Mouse (Mus musculus): ENCODE measurements around the gene Slc7a6. TPM values are rescaled to one million over a fixed set of nuclear protein-coding genes. Genes with fewer than 3 reads are reported as not detected.
"Not testable (repeated sequence)": the region's sequence is repeated elsewhere in the genome, so short reads cannot be mapped to it uniquely, and the experiment has no call there.

Gene Slc7a6
- polyA plus RNA-seq, 1 experiment from 2014 or later = 4.1 TPM

DNA sequence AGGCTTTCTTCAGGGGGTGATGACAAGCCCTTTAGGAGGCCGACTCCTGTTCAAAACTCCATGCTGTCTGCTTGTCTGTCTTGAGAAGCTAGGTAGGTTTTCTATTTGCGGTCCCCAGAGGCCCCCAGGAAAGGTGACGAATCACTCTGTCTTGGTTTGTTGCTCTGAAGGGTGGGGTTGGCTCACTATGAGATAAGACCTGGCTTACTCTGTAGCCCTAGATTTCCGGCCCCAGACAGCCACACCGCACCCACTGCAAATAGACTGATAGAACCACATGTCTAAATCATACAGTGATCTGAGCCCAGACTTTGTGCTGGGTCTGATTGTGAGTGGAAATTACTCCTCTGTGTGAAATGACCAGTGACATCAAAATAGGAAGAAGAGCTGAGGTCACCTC lies 23.0 kb downstream of the Slc7a6 start:
- no peaks in the 10 kb centered on the region for H3K9me3 ChIP-seq (replicated peaks; ENCODE audit: control insufficient read depth, low read length)
- no peak overlapping the region for H3K27ac ChIP-seq (ENCODE audit: low read length)
- no peaks in the 10 kb centered on the region for H3K4me1 ChIP-seq (ENCODE audit: control insufficient read depth, low read depth, low read length)
- peak; percentile 32; the same call in 1 of the 2 replicates for ATAC-seq (ENCODE audit: low read depth)
- no peaks in the 10 kb centered on the region for H3K27me3 ChIP-seq (ENCODE audit: control insufficient read depth, insufficient read depth, low read depth, low read length)
- no peak overlapping the region for H3K4me3 ChIP-seq (ENCODE audit: low read depth, low read length)
- no peak overlapping the region for H3K4me2 ChIP-seq (ENCODE audit: low read depth, low read length)
- H3K36me3 ChIP-seq (ENCODE audit: control insufficient read depth, insufficient read depth) = no peaks in the 10 kb centered on the region
- 22% methylated on average over 5 of the region's 5 CpGs for WGBS (ENCODE audit: insufficient replicate concordance)
- H3K9ac ChIP-seq (ENCODE audit: low read depth, low read length) = no peak overlapping the region

DNA sequence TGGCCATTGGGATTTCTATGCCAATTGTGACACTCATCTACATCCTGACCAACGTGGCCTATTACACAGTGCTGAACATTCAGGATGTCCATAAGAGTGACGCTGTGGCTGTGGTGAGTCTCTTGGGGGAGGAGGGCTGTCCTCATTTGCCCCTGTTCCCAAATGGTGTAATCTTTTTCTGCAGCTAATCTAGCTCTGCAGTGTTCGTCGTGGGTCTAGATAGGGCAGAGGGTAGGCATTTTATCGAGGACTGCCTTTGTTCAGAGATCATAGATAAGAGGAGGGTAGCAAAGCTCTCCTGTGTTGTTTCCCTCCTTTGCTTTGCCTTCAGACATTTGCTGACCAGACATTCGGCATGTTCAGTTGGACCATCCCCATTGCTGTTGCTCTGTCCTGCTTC lies 24.5 kb downstream of the Slc7a6 start:
- no peak overlapping the region for H3K4me2 ChIP-seq (ENCODE audit: low read depth, low read length)
- ATAC-seq (ENCODE audit: low read depth) = no peak
- H3K9me3 ChIP-seq (replicated peaks; ENCODE audit: control insufficient read depth, low read length) = no peaks in the 10 kb centered on the region
- no peaks in the 10 kb centered on the region for H3K36me3 ChIP-seq (ENCODE audit: control insufficient read depth, insufficient read depth)
- no peaks in the 10 kb centered on the region for H3K4me1 ChIP-seq (ENCODE audit: control insufficient read depth, low read depth, low read length)
- no peak overlapping the region for H3K9ac ChIP-seq (ENCODE audit: low read depth, low read length)
- H3K4me3 ChIP-seq (ENCODE audit: low read depth, low read length) = no peak overlapping the region
- 40% methylated on average over 6 of the region's 6 CpGs for WGBS (ENCODE audit: insufficient replicate concordance)
- no peaks in the 10 kb centered on the region for H3K27me3 ChIP-seq (ENCODE audit: control insufficient read depth, insufficient read depth, low read depth, low read length)
- no peak overlapping the region for H3K27ac ChIP-seq (ENCODE audit: low read length)

DNA sequence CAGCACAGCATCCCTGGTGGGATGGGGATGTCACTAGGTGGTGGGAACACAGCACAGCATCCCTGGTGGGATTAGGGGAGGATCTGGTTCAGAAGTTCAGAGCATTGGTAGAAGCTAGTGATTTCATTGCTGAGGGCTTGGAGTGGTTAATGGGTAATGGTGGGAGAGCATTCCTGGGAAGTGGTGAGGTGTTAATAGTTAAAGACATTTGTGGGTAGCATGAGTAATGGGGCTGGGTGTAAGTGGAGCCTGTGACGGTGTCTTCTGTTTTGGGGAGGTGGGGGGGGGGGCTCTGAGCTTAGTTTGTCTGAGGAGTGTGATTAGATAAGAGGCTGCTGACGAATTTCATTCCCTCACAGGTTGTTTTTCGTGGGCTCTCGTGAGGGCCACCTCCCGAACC lies 25.4 kb downstream of the Slc7a6 start:
- H3K27ac ChIP-seq (ENCODE audit: low read length) = no peak overlapping the region
- H3K4me3 ChIP-seq (ENCODE audit: low read depth, low read length) = no peak overlapping the region

DNA sequence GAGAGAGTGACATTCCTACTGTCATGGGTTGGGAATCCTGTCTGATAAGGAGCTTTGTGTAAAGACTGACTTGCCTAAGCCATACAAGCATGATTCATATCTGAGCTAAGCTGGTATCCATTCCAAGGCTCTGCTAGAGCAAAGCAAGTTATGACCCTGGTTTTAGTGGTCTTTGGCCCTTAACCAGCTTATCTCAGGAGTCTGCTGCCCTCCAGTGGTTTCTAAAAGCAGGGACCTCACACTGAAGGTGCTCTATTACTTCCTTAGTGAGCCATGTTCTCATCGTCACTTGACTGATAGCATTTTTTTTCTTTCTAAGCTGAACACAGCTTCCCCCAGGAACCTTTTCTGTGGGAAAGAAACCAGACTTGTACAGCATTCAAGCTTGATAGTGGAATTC lies 30.1 kb downstream of the Slc7a6 start:
- no peak overlapping the region for H3K27ac ChIP-seq (ENCODE audit: low read length)
- no peak overlapping the region for H3K4me3 ChIP-seq (ENCODE audit: low read depth, low read length)
- no peak overlapping the region for H3K9ac ChIP-seq (ENCODE audit: low read depth, low read length)
- H3K27me3 ChIP-seq (ENCODE audit: control insufficient read depth, insufficient read depth, low read depth, low read length) = no peaks in the 10 kb centered on the region
- H3K9me3 ChIP-seq (replicated peaks; ENCODE audit: control insufficient read depth, low read length) = no peaks in the 10 kb centered on the region
- no peak overlapping the region for H3K4me2 ChIP-seq (ENCODE audit: low read depth, low read length)
- no peaks in the 10 kb centered on the region for H3K4me1 ChIP-seq (ENCODE audit: control insufficient read depth, low read depth, low read length)
- peaks cover 15% of the 10 kb centered on the region for H3K36me3 ChIP-seq (ENCODE audit: control insufficient read depth, insufficient read depth)
- no peak for ATAC-seq (ENCODE audit: low read depth)
- WGBS (ENCODE audit: insufficient replicate concordance) = 16% methylated on average over 1 of the region's 1 CpGs

More for the DNA sequence above, 25.4 kb downstream of the Slc7a6 start:
- no peak overlapping the region for H3K4me2 ChIP-seq (ENCODE audit: low read depth, low read length)
- H3K36me3 ChIP-seq (ENCODE audit: control insufficient read depth, insufficient read depth) = no peaks in the 10 kb centered on the region
- no peaks in the 10 kb centered on the region for H3K9me3 ChIP-seq (replicated peaks; ENCODE audit: control insufficient read depth, low read length)
- no peak overlapping the region for H3K9ac ChIP-seq (ENCODE audit: low read depth, low read length)
- no peaks in the 10 kb centered on the region for H3K4me1 ChIP-seq (ENCODE audit: control insufficient read depth, low read depth, low read length)
- H3K27me3 ChIP-seq (ENCODE audit: control insufficient read depth, insufficient read depth, low read depth, low read length) = no peaks in the 10 kb centered on the region
- 51% methylated on average over 5 of the region's 5 CpGs for WGBS (ENCODE audit: insufficient replicate concordance)
- ATAC-seq (ENCODE audit: low read depth) = no peak

DNA sequence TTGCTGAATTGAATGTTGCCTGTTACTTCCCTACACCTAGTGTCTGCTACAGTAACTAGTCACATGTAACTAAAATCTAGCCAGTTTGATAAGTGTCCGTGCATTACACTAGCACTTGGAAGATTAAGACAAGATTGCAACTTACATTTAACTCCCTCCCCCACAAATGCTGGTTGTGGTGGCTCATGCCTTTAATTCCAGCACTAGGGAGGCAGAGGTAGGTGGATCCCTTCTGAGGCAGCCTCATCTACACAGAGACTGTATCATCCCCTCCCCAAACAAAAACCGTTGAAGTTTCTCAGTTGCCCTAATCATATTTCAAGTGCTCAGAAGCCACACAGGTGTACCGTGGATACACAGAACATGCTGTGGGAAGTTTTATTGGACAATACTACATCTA lies 30.9 kb downstream of the Slc7a6 start:
- 71% methylated on average over 3 of the region's 3 CpGs for WGBS (ENCODE audit: insufficient replicate concordance)
- H3K27ac ChIP-seq (ENCODE audit: low read length) = not testable (repeated sequence)

DNA sequence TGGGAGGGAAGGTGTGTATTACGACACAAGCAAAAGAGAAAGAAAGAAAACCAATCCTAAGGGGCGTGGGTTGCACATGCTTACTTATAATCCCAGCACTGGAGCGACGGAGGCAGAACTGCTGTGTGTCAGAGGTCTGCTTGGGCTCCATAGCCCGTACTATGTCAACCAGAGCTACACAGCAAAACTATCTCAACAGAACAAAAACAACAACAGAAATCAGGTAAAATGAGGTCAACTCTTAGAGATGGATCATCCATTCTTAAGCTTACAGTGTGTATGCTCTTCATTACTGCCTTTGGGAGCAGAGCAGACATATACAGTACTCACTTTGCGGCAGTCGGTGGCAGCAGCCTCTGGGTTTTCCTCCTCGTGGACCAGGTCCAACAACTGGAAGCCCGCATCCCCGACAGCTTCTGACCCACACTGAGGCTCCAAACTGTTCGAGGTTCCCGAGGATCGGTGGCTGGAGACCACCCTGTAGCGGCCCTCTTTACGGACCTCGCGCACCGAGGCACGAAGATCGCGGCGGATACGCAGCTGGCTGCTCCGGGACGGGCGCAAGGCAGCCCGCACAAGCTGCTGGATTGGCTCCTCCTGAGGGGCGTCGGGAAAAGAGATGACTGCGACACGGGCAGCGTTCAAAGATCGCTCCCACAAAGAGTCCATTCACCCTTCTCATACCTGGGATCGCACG lies 41.5 kb downstream of the Slc7a6 start:
- peaks cover 8% of the 10 kb centered on the region; the same call in 1 of the 2 replicates for H3K36me3 ChIP-seq (ENCODE audit: control insufficient read depth, insufficient read depth)
- under 1% methylated on average over 35 of the region's 35 CpGs for WGBS (ENCODE audit: insufficient replicate concordance)

More for the DNA sequence above, 30.9 kb downstream of the Slc7a6 start:
- not testable (repeated sequence) for ATAC-seq (ENCODE audit: low read depth); H3K27me3 ChIP-seq (ENCODE audit: control insufficient read depth, insufficient read depth, low read depth, low read length); H3K9me3 ChIP-seq (replicated peaks; ENCODE audit: control insufficient read depth, low read length); H3K9ac ChIP-seq (ENCODE audit: low read depth, low read length); H3K4me1 ChIP-seq (ENCODE audit: control insufficient read depth, low read depth, low read length); H3K4me3 ChIP-seq (ENCODE audit: low read depth, low read length); H3K4me2 ChIP-seq (ENCODE audit: low read depth, low read length)
- H3K36me3 ChIP-seq (ENCODE audit: control insufficient read depth, insufficient read depth) = peaks cover 15% of the 10 kb centered on the region

DNA sequence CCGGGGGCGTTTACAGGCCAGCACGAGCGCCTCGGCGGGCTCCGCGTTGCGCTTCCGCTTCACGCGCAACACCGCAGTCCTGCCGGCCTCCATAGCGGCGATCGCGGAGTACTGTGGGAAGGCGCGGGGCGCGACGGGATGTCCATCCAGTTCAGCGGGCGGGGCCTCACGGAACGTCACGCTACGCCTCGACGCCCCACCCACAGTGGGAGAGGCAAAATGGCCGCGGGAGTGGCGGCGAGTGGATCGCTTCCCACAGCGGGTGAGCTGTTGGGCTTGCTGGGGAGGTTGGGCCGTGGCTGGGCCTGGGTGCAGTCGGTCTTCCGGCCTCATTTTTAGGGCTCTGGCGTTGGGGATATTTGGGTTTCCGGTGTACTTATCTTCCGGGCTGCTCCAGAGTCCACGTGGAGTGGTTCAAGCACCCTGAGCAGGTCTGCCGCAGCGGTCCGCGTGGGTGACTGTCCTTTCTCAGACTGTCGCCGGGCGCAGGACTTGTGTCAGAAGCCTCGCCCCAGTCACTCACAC lies 42.2 kb downstream of the Slc7a6 start, which contains the start of the genes Slc7a6os and Prmt7:
TSS of gene Slc7a6os (minus strand) at position 115 of the 525 bp plus-strand sequence.
TSS of gene Prmt7 (plus strand) at position 116 of the 525 bp plus-strand sequence.
- WGBS (ENCODE audit: insufficient replicate concordance) = under 1% methylated on average over 52 of the region's 52 CpGs
- peak; percentile 99 for ATAC-seq (ENCODE audit: low read depth)
- H3K4me2 ChIP-seq (ENCODE audit: low read depth, low read length) = peak within 1 kb of the TSS; percentile 84
- peak within 1 kb of the TSS; percentile 94 for H3K9ac ChIP-seq (ENCODE audit: low read depth, low read length)
- H3K9me3 ChIP-seq (replicated peaks; ENCODE audit: control insufficient read depth, low read length) = no peaks in the 10 kb centered on the region
- peaks cover 5% of the 10 kb centered on the region; the same call in 1 of the 2 replicates for H3K36me3 ChIP-seq (ENCODE audit: control insufficient read depth, insufficient read depth)
- no peaks in the 10 kb centered on the region for H3K27me3 ChIP-seq (ENCODE audit: control insufficient read depth, insufficient read depth, low read depth, low read length)
- H3K4me3 ChIP-seq (ENCODE audit: low read depth, low read length) = peak within 1 kb of the TSS; percentile 93
- H3K4me1 ChIP-seq (ENCODE audit: control insufficient read depth, low read depth, low read length) = peaks cover 12% of the 10 kb centered on the region
- peak within 1 kb of the TSS; percentile 90 for H3K27ac ChIP-seq (ENCODE audit: low read length)

More for the DNA sequence above, 41.5 kb downstream of the Slc7a6 start:
- H3K4me3 ChIP-seq (ENCODE audit: low read depth, low read length) = peak overlapping the region; percentile 93
- ATAC-seq (ENCODE audit: low read depth) = peak; percentile 50
- H3K27ac ChIP-seq (ENCODE audit: low read length) = peak overlapping the region; percentile 90
- peaks cover 12% of the 10 kb centered on the region for H3K4me1 ChIP-seq (ENCODE audit: control insufficient read depth, low read depth, low read length)
- H3K9ac ChIP-seq (ENCODE audit: low read depth, low read length) = peak overlapping the region; percentile 94
- H3K9me3 ChIP-seq (replicated peaks; ENCODE audit: control insufficient read depth, low read length) = no peaks in the 10 kb centered on the region
- H3K4me2 ChIP-seq (ENCODE audit: low read depth, low read length) = peak overlapping the region; percentile 84
- H3K27me3 ChIP-seq (ENCODE audit: control insufficient read depth, insufficient read depth, low read depth, low read length) = no peaks in the 10 kb centered on the region

DNA sequence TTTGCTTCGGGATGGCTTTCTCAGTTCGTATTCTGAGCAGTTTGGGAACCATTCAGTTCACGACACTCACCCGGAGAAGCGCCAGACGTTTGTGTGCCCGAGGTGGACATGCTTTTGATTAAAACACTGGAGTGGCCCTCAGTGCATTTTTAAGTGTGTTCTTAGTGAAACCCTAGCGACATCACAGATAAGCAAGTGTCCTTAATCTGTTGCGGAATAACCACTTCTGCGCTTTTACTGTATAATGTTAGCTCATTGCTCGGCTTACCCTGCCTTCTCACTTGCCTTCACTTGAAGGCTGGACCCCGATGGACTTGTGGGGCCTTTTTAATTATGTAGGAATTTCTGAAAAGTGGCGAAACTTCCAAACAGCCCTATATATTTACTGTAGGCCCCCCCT lies 42.8 kb downstream of the Slc7a6 start:
- 2% methylated on average over 13 of the region's 13 CpGs for WGBS (ENCODE audit: insufficient replicate concordance)
- Histone ChIP-seq H3K4me1 (ENCODE audit: control insufficient read depth, low read depth, low read length) (peaks cover 12% of the 10 kb centered on the region), H3K4me3 (ENCODE audit: low read depth, low read length) (peak overlapping the region; percentile 93), H3K27ac (ENCODE audit: low read length) (peak overlapping the region; percentile 90), H3K27me3 (ENCODE audit: control insufficient read depth, insufficient read depth, low read depth, low read length) (no peaks in the 10 kb centered on the region), H3K9ac (ENCODE audit: low read depth, low read length) (peak overlapping the region; percentile 94), H3K9me3 (replicated peaks; ENCODE audit: control insufficient read depth, low read length) (no peaks in the 10 kb centered on the region), H3K4me2 (ENCODE audit: low read depth, low read length) (peak overlapping the region; percentile 84), H3K36me3 (ENCODE audit: control insufficient read depth, insufficient read depth) (peaks cover 5% of the 10 kb centered on the region; the same call in 1 of the 2 replicates)
- no peak for ATAC-seq (ENCODE audit: low read depth)

DNA sequence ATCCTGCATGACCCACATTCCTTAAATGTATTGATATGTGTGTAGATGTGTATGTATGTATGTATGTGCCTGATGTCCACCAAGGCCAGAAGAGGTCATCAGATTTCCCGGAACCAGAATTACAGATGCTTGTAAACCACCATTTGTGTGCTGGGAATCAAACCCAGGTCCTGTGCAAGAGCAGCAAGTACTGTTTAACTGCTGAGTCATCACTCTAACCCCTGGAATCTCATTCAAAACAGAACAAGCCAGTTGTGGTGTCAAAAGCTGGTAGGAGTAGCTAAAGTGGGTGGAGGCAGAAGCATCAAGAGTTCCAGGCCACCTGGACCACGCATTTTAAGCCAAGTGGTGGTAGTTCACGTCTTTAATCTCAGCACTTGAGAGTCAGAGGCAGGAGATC lies 45.3 kb downstream of the Slc7a6 start:
- H3K36me3 ChIP-seq (ENCODE audit: control insufficient read depth, insufficient read depth) = 0 out of 2 replicates have a peak, but pooled peaks cover 5% of the 10 kb centered on the region
- H3K9ac ChIP-seq (ENCODE audit: low read depth, low read length) = no peak overlapping the region
- H3K27ac ChIP-seq (ENCODE audit: low read length) = no peak overlapping the region
- no peaks in the 10 kb centered on the region for H3K27me3 ChIP-seq (ENCODE audit: control insufficient read depth, insufficient read depth, low read depth, low read length)
- no peaks in the 10 kb centered on the region for H3K9me3 ChIP-seq (replicated peaks; ENCODE audit: control insufficient read depth, low read length)
- peaks cover 12% of the 10 kb centered on the region for H3K4me1 ChIP-seq (ENCODE audit: control insufficient read depth, low read depth, low read length)
- no peak for ATAC-seq (ENCODE audit: low read depth)
- no peak overlapping the region for H3K4me3 ChIP-seq (ENCODE audit: low read depth, low read length)
- 83% methylated on average over 3 of the region's 3 CpGs for WGBS (ENCODE audit: insufficient replicate concordance)
- no peak overlapping the region for H3K4me2 ChIP-seq (ENCODE audit: low read depth, low read length)

Data from liver, embryonic 16.5 days (tissue).